Mouse (Mus musculus) left cerebral cortex, adult 18-20 months (tissue): ENCODE measurements around the gene Tsku. TPM values are rescaled to one million over a fixed set of nuclear protein-coding genes. Genes with fewer than 3 reads are reported as not detected.

ENCODE experiments used
- DNase-seq, 2 experiments: peaks; one replicate each; pipeline ENCODE4 v3.0.0; 2021 to 2022; ENCODE audit warnings: low spot score in 2 of 2, mixed read lengths in 1 of 2
- long read RNA-seq, 2 experiments: library from polyadenylated mRNA; stranded (forward); transcript quantifications; one replicate each; pipeline ENCODE4 v2.0.0; 2021
- total RNA-seq, 2 experiments: library from RNA; stranded (reverse); gene quantifications; 2 replicates each; pipeline ENCODE4 v1.2.3; 2021

Tsku gene
- 1 to 10 TPM; 2.1 to 3.1 TPM for total RNA-seq
- long read RNA-seq, experiment 1, partial matches to known transcripts: 0 of 5 reads
- long read RNA-seq, experiment 1, other reads (novel, unspliced or antisense): 2 of 5 reads
- long read RNA-seq, experiment 2, partial matches to known transcripts: 1 of 4 reads
- long read RNA-seq, experiment 2, other reads (novel, unspliced or antisense): 1 of 4 reads

GRCm38 (mm10) chr7:98361063-98361652 lies at the start of gene Tsku:
Gene Tsku (minus strand): TSS chr7:98361328.
- peak; percentile 73 to 80 for DNase-seq

- no peak for DNase-seq
These were observed 46.5 kb upstream of the Tsku start for GRCm38 (mm10) chr7:98407615-98408014.

GRCm38 (mm10) chr7:98403996-98404395 lies 42.9 kb upstream of the Tsku start:
- DNase-seq: no peak

- no peak for DNase-seq
These were observed 41.8 kb upstream of the Tsku start for GRCm38 (mm10) chr7:98402582-98403574.

- DNase-seq: no peak
These were observed 31.5 kb upstream of the Tsku start for GRCm38 (mm10) chr7:98392466-98393201.

GRCm38 (mm10) chr7:98391351-98391936 lies 30.3 kb upstream of the Tsku start:
- no peak for DNase-seq

- DNase-seq: no peak
These were observed 29.4 kb upstream of the Tsku start for GRCm38 (mm10) chr7:98390486-98390885.

GRCm38 (mm10) chr7:98389656-98390055 lies 28.5 kb upstream of the Tsku start:
- no peak for DNase-seq

- no peak for DNase-seq
These were observed 27.9 kb upstream of the Tsku start for GRCm38 (mm10) chr7:98388881-98389501.

GRCm38 (mm10) chr7:98387201-98387600 lies 26.1 kb upstream of the Tsku start:
- DNase-seq: no peak

GRCm38 (mm10) chr7:98385168-98385567 lies 24.0 kb upstream of the Tsku start:
- DNase-seq: no peak

GRCm38 (mm10) chr7:98383337-98383736 lies 22.2 kb upstream of the Tsku start:
- no peak for DNase-seq

GRCm38 (mm10) chr7:98382784-98383183 lies 21.7 kb upstream of the Tsku start:
- no peak for DNase-seq

GRCm38 (mm10) chr7:98380224-98380925 lies 19.2 kb upstream of the Tsku start:
- no peak for DNase-seq

- DNase-seq: no peak
These were observed 18.1 kb upstream of the Tsku start for GRCm38 (mm10) chr7:98379232-98379631.

GRCm38 (mm10) chr7:98377257-98377656 lies 16.1 kb upstream of the Tsku start:
- no peak for DNase-seq

- DNase-seq: peak; percentile 58 to 72
These were observed 10.0 kb upstream of the Tsku start for GRCm38 (mm10) chr7:98371161-98371560.

GRCm38 (mm10) chr7:98369762-98370369 lies 8.7 kb upstream of the Tsku start:
- no peak for DNase-seq

- no peak for DNase-seq
These were observed 534 bp upstream of the Tsku start for GRCm38 (mm10) chr7:98361662-98362061.
